Mouse (Mus musculus): ENCODE measurements around the gene Batf3.
"Not testable (repeated sequence)": the region's sequence is repeated elsewhere in the genome, so short reads cannot be mapped to it uniquely, and the experiment has no call there.

Batf3 gene

DNA sequence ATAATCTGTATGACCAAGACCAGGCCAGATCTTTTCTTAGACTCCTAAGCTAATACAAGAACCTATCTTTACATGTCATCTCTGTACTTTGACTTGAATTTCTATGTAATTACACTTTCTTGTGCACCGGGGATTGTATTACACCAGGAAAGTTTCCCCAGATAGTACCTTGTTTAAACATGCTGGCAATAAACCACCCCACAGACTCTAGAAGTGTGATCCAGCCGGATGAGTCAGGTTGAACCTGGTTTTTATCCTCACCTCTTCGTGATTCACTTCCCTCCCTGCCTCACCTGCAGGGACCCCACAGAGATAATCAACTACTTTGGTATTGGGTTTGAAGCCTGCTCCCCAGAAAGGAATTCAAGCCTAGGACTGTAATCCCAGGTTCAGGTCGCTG is 37.8 kb downstream of the Batf3 start:
- no peak for DNase-seq

DNA sequence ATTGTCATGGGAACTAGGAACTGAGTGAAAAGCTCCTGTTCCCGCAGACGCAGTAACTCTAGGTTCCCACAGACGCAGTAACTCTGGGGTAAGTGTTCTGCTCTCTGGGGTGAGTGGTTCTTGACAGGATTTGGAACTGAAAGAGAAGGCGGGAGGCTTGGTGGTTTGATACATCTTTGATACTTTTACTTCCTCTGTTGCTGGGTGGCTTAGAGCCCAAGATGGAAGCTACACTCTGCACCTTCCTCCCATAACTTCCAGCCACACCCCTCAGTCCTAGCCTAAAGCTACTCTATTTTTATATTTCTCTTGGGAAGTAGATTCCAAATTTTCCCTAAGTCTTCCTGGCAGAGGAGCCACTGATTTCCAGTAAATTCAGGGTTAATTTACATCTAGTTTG is 40.8 kb downstream of the Batf3 start:
- no peak for DNase-seq

DNA sequence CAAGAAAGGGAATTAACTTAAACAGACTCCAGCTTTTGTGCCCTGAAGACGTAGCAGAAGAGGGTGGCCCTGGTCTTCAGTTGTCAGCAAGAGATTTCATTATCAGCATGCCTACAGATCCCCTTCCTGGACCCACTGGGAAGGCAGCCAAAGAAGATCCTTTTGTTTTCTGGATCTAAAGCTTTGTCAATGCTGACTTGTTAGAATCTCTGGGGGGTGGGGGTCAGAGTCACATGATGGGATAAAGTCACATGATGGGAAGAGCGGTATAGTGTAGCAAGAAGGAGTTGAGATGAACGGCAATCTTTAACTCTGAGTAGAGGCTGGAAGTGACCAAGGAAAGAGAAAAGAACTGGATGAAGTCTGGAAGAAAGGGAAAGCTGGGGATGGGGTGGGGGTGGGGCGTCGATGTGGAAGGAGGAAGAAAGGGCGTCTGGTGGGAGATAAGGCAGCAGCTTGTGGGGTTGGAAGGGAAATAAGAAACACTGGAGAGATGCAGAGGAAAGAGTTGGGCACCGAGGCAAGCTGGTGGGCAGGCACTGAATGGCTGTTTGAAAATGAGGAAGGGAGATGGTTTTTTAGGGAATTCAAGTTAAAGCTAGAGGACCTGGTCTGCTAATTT is 41.3 kb downstream of the Batf3 start:
- DNase-seq: no peak

DNA sequence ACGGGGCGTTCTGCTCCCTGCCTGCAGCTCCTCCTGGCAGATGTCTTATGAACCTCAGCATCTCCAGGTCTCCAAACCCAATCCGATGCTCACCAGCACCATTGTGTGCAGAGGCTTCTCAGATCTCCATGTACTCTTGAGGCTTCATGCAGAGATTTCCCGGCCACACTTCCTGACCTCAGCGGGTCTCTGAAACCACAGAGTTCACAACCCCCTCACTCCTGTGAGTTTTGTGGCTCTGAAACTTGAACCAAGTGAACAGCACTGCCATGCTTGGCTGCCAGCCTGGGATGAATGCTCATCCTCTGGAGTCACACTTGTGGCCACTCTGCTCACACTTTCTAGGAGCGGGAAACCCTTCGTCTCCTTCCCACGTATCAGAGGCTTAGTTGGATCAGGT is 43.3 kb downstream of the Batf3 start:
- no peak for DNase-seq

DNA sequence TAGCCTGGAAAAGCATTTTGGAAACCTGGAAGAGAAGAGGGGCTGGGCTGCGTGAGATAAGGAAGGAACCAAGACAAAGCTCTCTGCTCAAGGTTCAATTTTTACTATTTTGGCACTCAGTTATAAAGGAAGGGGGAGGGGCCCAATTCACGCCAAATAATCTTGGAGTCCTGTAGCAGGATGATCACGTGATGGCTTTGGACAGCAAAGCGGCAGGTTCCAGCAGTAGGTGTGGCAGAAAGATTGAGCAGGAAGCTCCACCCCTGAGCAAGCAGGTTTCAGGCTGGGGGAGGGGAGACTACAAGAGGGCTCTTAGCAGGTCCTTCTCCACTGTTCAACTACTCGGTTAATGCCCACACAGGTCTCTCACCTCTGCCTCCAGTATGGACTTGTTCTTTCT is 51.8 kb downstream of the Batf3 start:
- DNase-seq: not testable (repeated sequence)

DNA sequence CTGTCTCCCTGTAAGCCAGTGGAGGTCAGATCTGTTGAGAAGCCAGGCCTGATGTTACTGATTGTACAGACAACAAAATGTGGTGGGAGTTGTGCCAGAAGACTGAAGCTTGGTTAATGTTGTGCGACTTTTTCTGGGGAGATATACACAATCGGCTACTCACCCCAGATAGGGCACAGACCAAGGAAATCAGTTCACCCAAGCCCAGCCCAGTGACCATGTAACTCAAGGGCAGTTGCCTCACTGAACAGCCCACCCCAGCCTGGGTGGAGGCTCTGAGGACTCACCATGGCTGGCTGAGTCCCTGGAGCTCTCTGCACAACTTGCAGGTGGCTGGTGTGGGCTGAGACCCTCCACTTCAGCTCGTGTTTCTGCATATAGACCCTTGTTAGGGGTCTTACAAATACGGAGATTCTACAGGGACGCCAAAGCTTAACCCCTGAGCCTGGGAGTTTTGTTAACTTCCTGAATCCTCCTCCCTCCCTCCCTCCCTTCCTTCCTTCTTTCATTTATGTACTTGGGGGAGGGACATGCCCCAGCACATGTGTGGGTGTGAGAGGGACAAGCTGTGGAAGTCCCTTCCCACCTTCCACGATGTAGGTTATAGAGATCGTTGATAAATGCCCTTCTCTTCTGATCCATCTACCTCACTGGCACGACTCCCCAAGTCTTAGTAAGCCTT is 53.4 kb downstream of the Batf3 start:
- DNase-seq: no peak

DNA sequence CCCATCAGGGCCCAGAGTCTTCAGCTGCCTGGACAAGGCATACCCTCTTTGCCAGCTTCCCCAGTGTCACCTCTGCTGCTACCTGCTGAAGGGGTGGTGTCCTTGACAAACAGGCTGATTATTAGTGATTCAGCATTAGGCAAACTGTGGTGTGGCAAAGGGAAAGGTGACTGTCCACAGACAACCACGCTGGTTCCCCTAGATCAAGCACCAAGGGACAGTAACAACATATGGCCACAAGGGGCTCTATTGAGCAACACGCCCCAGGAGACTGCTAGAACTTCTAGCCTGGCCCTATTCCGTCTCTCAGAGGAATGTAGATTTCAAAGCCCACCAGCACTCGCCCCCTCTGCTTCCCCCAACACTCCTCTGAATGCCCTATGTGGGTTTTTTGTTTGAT is 55.4 kb downstream of the Batf3 start:
- DNase-seq: no peak

DNA sequence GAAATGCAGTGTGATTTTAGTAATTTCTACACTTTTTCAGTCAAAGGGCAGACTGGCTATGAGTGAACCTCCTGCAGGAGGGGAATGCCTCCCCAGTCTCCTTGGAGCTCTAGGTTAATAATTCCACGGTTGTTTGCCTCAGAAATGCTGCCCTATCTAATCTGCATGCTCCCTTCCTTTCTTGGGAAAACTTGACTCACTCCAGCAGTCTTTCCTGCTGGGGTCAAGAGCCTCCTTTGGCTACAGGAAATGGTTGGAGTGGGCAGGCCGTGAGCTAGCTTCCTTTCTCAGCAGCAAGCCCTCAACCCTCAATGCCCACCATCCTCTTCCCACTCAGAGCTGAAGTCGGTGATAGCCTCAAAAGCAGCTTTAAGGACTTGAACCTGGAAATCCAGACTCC is 56.7 kb downstream of the Batf3 start:
- no peak for DNase-seq
